Mouse (Mus musculus) heart, adult 2 months (tissue): ENCODE data around the gene Ninj2. TPM values are rescaled to one million over a fixed set of nuclear protein-coding genes. Genes with fewer than 3 reads are reported as not detected.

Source experiments
- DNase-seq, 2 experiments: peaks; one replicate each; pipeline ENCODE4 v3.0.0; 2021
- H3K27ac ChIP-seq: fragments of 200-600 bp; 2 replicates; pipeline ENCODE4 v1.8.1; 2022
- H3K27me3 ChIP-seq: fragments of 200-500 bp; 2 replicates; pipeline ENCODE4 v1.6.1; 2012; ENCODE audit warnings: mild to moderate bottlenecking, low read length, inconsistent platforms, mixed read lengths; ENCODE audit not compliant: control insufficient read depth, insufficient read depth
- H3K36me3 ChIP-seq: fragments of 200-500 bp; 2 replicates; pipeline ENCODE4 v1.6.1; 2012; ENCODE audit warnings: low read length, inconsistent platforms; ENCODE audit not compliant: control insufficient read depth, insufficient read depth
- H3K4me1 ChIP-seq: fragments of 200-500 bp; 2 replicates; pipeline ENCODE4 v1.6.1; 2011; ENCODE audit warnings: low read length; ENCODE audit not compliant: control insufficient read depth, insufficient read depth
- H3K4me3 ChIP-seq: fragments of 200-600 bp; 2 replicates; pipeline ENCODE4 v1.8.1; 2022
- H3K79me2 ChIP-seq: fragments of 200-500 bp; replicated peaks from 2 replicates; pipeline ENCODE4 v1.6.1; 2012; ENCODE audit warnings: mild to moderate bottlenecking, inconsistent platforms, low read length, moderate library complexity, mixed read lengths; ENCODE audit not compliant: control insufficient read depth, insufficient read depth
- H3K9ac ChIP-seq: fragments of 200-500 bp; 2 replicates; pipeline ENCODE4 v1.6.1; 2012; ENCODE audit warnings: low read depth, mild to moderate bottlenecking, control low read depth, inconsistent platforms, low read length, mixed read lengths
- CTCF ChIP-seq: fragments of 200-600 bp; IDR thresholded peaks from 2 replicates; pipeline ENCODE4 v1.8.1; 2022; ENCODE audit warnings: antibody characterized with exemption, mild to moderate bottlenecking, moderate library complexity
- EP300 ChIP-seq: fragments of 200-500 bp; IDR thresholded peaks from 2 replicates; pipeline ENCODE4 v1.6.1; 2011; ENCODE audit warnings: low read depth, low read length, control low read depth; ENCODE audit not compliant: insufficient read depth
- POLR2A ChIP-seq: fragments of 200-500 bp; IDR thresholded peaks from 2 replicates; pipeline ENCODE4 v1.6.1; 2011; ENCODE audit warnings: mild to moderate bottlenecking, low read depth, low read length, control low read depth; ENCODE audit not compliant: insufficient read depth
- WGBS: fragments of 180-500 bp; shearing (Covaris S2); methylation state at CpG from one replicate; pipeline ENCODE4 v1.1.7; 2018; 5-methylcytosine and 5-hydroxymethylcytosine counted together
- intact Hi-C: fragments of 180-260 bp; cut with DNase I; formaldehyde crosslinking; loops from one replicate; pipeline ENCODE4 v1.15.1; 2025
- polyA plus RNA-seq: library from polyadenylated mRNA; depleted of rRNA; stranded (reverse); fragments of >200 nt; gene quantifications from 2 replicates; pipeline ENCODE4 v1.2.3, GENCODE M21; 2012
- total RNA-seq, 2 experiments: library from RNA; stranded (reverse); gene quantifications; 2 replicates each; pipeline ENCODE4 v1.2.3; 2021

Gene Ninj2
- total and polyA plus RNA-seq, 3 experiments: not detected

DNA sequence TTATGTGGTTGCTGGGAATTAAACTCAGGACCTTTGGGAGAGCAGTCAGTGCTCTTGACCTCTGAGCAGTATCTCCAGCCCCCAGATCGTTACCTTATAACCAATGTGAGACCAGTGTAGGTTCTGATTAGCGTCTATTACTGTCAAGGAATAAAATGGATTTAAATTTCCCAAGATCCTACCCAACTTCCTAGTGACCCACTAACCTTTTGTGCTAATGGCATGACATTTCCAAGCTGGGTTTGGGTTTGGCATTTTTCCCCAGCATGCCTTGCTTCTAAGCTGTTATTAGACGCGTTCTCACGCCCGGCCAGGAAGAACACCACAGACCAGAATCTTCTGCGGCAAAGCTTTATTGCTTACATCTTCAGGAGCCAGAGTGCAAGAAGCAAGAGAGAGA, 34.2 kb downstream of the Ninj2 start:
- Histone ChIP-seq H3K27ac (no peak overlapping the region), H3K36me3 (no peaks in the 10 kb centered on the region), H3K4me1 (no peaks in the 10 kb centered on the region), H3K79me2 (no peaks in the 10 kb centered on the region), H3K4me3 (no peak overlapping the region), H3K9ac (no peak overlapping the region), H3K27me3 (no peaks in the 10 kb centered on the region)
- WGBS: over 99% methylated on average over 7 of the region's 7 CpGs
- no peak for TF ChIP-seq CTCF
- no peak for TF ChIP-seq POLR2A
- TF ChIP-seq EP300: no peak
- intact Hi-C loops: no loop called here
- no peak for DNase-seq

DNA sequence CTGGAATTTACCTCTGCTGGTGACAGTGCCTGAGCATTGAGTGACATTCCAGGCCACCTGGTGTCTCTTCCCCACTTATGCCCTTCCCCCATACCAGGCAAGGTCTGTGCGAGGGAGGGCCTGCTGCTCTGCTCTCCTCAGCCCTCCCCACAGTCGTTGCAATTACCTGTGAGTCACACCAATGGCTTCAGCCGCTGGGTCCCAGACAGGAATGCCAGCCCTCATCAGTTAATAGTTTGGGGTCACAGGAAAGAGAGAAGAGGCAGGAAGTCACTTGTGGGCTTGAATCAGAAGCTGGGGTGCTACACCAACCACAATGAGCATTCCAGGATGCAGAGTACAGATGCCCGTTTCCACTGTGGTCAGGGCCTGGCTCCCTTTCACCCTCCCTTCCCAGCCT, 41.6 kb downstream of the Ninj2 start:
- H3K9ac ChIP-seq: no peak overlapping the region
- no peaks in the 10 kb centered on the region for H3K27me3 ChIP-seq
- TF ChIP-seq CTCF (no peak), POLR2A (no peak), EP300 (no peak)
- no peak overlapping the region for H3K4me3 ChIP-seq
- H3K4me1 ChIP-seq: no peaks in the 10 kb centered on the region
- H3K27ac ChIP-seq: no peak overlapping the region
- H3K79me2 ChIP-seq: no peaks in the 10 kb centered on the region
- intact Hi-C loops: no loop called here
- H3K36me3 ChIP-seq: no peaks in the 10 kb centered on the region
- WGBS: 67% methylated on average over 4 of the region's 4 CpGs
- no peak for DNase-seq

DNA sequence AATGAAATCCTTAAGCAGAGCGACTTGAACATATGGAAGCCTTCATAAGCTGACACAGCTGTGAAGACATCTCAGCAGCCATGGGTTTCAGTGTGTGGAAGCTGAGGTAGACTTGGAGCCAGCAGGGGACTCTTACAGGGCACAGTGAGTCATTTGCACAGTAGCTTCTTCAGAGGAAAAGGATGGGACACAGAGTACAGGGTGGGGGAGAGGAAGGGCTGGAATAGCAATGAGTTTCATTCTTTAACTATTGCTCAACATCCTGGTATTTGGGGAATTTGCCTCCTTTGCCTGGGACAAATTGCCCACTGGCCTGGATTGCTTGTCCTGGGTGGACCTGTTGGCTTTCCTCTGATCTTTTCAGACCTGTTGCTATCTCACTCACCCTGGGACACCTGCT, 52.3 kb downstream of the Ninj2 start:
- Histone ChIP-seq H3K4me3 (no peak overlapping the region), H3K36me3 (no peaks in the 10 kb centered on the region; the same call in 1 of the 2 replicates), H3K79me2 (no peaks in the 10 kb centered on the region), H3K27ac (peak overlapping the region; percentile 80), H3K4me1 (peaks cover 25% of the 10 kb centered on the region), H3K9ac (no peak overlapping the region), H3K27me3 (no peaks in the 10 kb centered on the region)
- intact Hi-C loops: loop anchor here (1.0 kb wide), 1 partner anchor 30 kb away; no protein-coding TSS in a partner anchor
- peak in 1 of 2 experiments; percentile 71 for DNase-seq
- WGBS: 43% methylated on average over 1 of the region's 1 CpGs
- TF ChIP-seq CTCF (peak; percentile 28; the same call in 1 of the 2 replicates), EP300 (peak; percentile 79), POLR2A (no peak)

DNA sequence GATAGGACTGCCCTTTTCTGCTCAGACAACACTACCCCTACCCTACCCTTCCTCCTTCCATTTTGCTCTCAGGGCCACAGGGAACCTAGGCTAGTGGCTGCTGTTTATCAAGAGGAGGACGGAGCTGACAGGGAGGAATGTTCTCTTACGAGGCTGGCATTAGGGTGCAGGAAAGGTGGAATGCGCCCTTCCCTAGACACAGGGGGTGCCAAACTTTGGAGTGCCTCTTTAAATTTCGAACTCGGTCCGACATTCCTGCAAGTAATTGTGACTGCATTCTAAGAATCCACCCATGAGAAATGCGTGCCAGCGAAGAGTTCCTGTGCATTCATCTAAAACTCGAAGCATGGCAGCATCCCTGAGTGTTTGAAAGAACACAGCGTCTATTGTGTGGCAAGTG, 53.5 kb downstream of the Ninj2 start:
- peak in 1 of 2 experiments; percentile 52 for DNase-seq
- H3K27me3 ChIP-seq: no peaks in the 10 kb centered on the region
- intact Hi-C loops: loop anchor here (2.0 kb wide), 1 partner anchor 28 kb away; no protein-coding TSS in a partner anchor
- H3K36me3 ChIP-seq: no peaks in the 10 kb centered on the region; the same call in 1 of the 2 replicates
- no peaks in the 10 kb centered on the region for H3K79me2 ChIP-seq
- no peak overlapping the region for H3K9ac ChIP-seq
- TF ChIP-seq EP300 (no peak), POLR2A (no peak), CTCF (no peak)
- H3K4me1 ChIP-seq: peaks cover 29% of the 10 kb centered on the region
- H3K27ac ChIP-seq: peak overlapping the region; percentile 80
- H3K4me3 ChIP-seq: no peak overlapping the region
- WGBS: 30% methylated on average over 10 of the region's 10 CpGs

DNA sequence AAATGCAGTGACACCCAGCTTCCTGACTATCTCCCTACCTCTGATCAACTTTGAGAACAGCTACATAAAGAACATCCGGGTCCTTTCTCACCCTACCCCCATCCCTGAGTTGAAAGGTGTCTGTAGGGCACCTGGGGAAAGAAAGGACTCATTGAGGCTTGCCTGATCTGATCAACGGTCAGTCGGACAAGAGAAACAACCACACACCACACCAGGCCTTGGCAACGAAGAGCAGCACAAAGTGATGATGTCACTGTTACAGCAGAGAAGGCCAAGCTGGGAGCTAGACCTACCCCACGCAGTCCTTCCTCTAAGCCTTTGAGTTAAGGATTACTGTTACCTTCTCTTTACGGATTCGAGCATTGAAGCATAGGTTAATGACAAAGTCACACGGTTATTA, 54.3 kb downstream of the Ninj2 start:
- no peak for DNase-seq
- H3K4me1 ChIP-seq: peaks cover 30% of the 10 kb centered on the region
- TF ChIP-seq POLR2A (no peak), CTCF (no peak), EP300 (no peak)
- WGBS: 45% methylated on average over 8 of the region's 8 CpGs
- no peak overlapping the region for H3K9ac ChIP-seq
- H3K27ac ChIP-seq: peak overlapping the region; percentile 80
- H3K79me2 ChIP-seq: no peaks in the 10 kb centered on the region
- no peak overlapping the region for H3K4me3 ChIP-seq
- H3K36me3 ChIP-seq: no peaks in the 10 kb centered on the region; the same call in 1 of the 2 replicates
- H3K27me3 ChIP-seq: no peaks in the 10 kb centered on the region
- intact Hi-C loops: loop anchor here (2.0 kb wide), 1 partner anchor 27 kb away; no protein-coding TSS in a partner anchor

DNA sequence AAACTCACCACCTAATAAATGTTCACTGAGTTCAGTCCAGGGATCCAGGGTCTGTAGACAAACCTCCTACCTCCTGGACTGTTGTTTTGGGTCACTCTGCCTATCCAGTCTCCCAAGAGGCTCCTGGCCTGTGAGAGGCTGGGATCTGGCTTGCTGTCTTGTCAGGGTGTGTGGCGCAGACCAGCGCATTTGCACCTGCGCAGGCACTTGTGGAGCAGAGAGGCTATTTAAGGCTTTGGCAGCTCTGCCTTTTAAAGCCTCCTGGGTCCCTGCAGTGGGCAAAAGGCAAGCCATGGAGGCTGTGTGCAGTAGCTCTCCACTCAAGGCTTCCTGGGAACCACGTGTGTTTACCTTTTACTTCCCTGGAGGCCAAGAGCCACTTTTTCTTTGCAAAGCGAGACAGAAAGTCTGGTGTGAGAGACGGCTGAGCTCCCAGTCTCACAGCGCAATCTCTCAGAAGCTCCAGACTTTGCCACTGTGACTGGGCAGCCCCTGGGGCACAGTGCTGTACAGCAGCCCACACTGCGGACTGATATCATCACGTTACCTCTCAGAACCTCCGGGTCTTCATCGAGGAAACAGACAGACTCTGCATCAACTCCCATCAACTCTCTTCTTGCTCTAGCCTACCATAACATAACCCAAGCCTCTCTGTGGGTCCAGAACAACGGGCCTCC, 55.7 kb downstream of the Ninj2 start:
- Histone ChIP-seq H3K4me1 (peaks cover 30% of the 10 kb centered on the region), H3K27ac (peak overlapping the region; percentile 81), H3K27me3 (no peaks in the 10 kb centered on the region), H3K9ac (peak overlapping the region; percentile 14; the same call in 1 of the 2 replicates), H3K79me2 (no peaks in the 10 kb centered on the region), H3K4me3 (no peak overlapping the region), H3K36me3 (no peaks in the 10 kb centered on the region; the same call in 1 of the 2 replicates)
- intact Hi-C loops: loop anchor here (2.0 kb wide), 1 partner anchor 40 kb away; no protein-coding TSS in a partner anchor
- no peak; the same call in 1 of the 2 replicates for TF ChIP-seq POLR2A
- no peak for TF ChIP-seq CTCF
- peak; percentile 47; the same call in 1 of the 2 replicates for TF ChIP-seq EP300
- peak; percentile 54 to 69 for DNase-seq
- WGBS: 71% methylated on average over 12 of the region's 12 CpGs
